Comparison of ENCODE assay signal across 20 mouse cellular contexts in the genomic region with DNA sequence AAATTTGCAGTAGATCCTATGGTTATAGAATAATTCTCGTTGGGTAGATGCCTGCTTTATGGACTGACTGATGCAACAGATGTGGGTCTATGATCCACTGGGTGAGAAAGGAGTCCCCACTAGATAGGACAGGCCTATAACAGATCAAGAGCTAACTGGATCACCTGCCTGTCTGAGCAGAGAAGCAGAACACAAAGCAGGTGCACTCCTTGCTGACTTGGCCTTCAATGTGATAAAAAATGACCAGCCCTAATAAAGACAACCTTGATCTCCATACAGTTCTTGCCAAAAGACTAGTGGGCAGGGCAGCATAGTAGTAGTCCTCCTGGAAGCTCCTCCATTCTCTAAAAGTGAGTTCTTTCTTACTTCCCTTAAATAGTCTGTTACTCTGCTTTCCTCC.
DNase-seq lines count a peak whose midpoint lies in the region; ATAC-seq and TF ChIP-seq lines count a peak whose summit lies in the region.
"Had no signal": no experiment of that assay in that cellular context is flagged by ENCODE, and none has a peak within 500 bp of the region (broad histone marks: within the 10 kb centered on the region; RNA-seq: fewer than 3 reads in every experiment).

No protein-coding gene starts in this region.

- H3K27ac ChIP-seq in limb, embryonic 14.5 days (replicated peaks; ENCODE audit: low read depth, low read length): no peak overlapping the region
- H3K27ac ChIP-seq in limb, embryonic 10.5 days: no peak overlapping the region
- H3K27ac ChIP-seq in midbrain, embryonic 11.5 days (ENCODE audit: low read depth, low read length): no peak overlapping the region
- H3K27ac ChIP-seq in midbrain, embryonic 16.5 days (ENCODE audit: low read length): no peak overlapping the region
- H3K27ac ChIP-seq in olfactory bulb, adult 2 months (ENCODE audit: insufficient read depth, low read depth, low read length): peak overlapping the region; percentile 66
- H3K27ac ChIP-seq: embryonic facial prominence, embryonic 13.5 days; embryonic facial prominence, embryonic 15.5 days had no signal

- no peak overlapping the region for H3K4me2 ChIP-seq in limb, embryonic 14.5 days (replicated peaks; ENCODE audit: low read depth, low read length, severe bottlenecking)
- no peak overlapping the region for H3K4me2 ChIP-seq in midbrain, embryonic 11.5 days
- H3K4me2 ChIP-seq in midbrain, embryonic 16.5 days (ENCODE audit: low read length): no peak overlapping the region
- H3K4me2 ChIP-seq: embryonic facial prominence, embryonic 13.5 days; embryonic facial prominence, embryonic 15.5 days had no signal

- ATAC-seq in limb, embryonic 14.5 days (ENCODE audit: low FRiP score, low read depth): no peak
- ATAC-seq in midbrain, embryonic 11.5 days (ENCODE audit: low FRiP score): no peak
- ATAC-seq in midbrain, embryonic 16.5 days: no peak

- no peaks in the 10 kb centered on the region for H3K36me3 ChIP-seq in limb, embryonic 14.5 days (ENCODE audit: control insufficient read depth, insufficient read depth, low read length)
- no peaks in the 10 kb centered on the region for H3K36me3 ChIP-seq in limb, embryonic 10.5 days
- H3K36me3 ChIP-seq in midbrain, embryonic 11.5 days (ENCODE audit: control insufficient read depth, insufficient read depth, low read length): no peaks in the 10 kb centered on the region
- no peaks in the 10 kb centered on the region for H3K36me3 ChIP-seq in midbrain, embryonic 16.5 days (ENCODE audit: control insufficient read depth, insufficient read depth, low read length)
- H3K36me3 ChIP-seq: embryonic facial prominence, embryonic 13.5 days; embryonic facial prominence, embryonic 15.5 days had no signal

- 61% methylated on average over 1 of the region's 1 CpGs for WGBS in limb, embryonic 14.5 days
- 68% methylated on average over 1 of the region's 1 CpGs for WGBS in limb, embryonic 10.5 days
- 83% methylated on average over 1 of the region's 1 CpGs for WGBS in midbrain, embryonic 11.5 days
- WGBS in midbrain, embryonic 16.5 days: 78% methylated on average over 1 of the region's 1 CpGs
- 57% methylated on average over 1 of the region's 1 CpGs for WGBS in olfactory bulb, adult 2 months

- H3K9me3 ChIP-seq in limb, embryonic 14.5 days (ENCODE audit: control insufficient read depth, low read length): no peaks in the 10 kb centered on the region
- no peaks in the 10 kb centered on the region for H3K9me3 ChIP-seq in limb, embryonic 10.5 days (replicated peaks)
- H3K9me3 ChIP-seq in midbrain, embryonic 11.5 days (ENCODE audit: control insufficient read depth, low read length): no peaks in the 10 kb centered on the region
- H3K9me3 ChIP-seq in midbrain, embryonic 16.5 days (replicated peaks; ENCODE audit: control insufficient read depth, low read length, poor library complexity, severe bottlenecking): no peaks in the 10 kb centered on the region
- H3K9me3 ChIP-seq: embryonic facial prominence, embryonic 13.5 days; embryonic facial prominence, embryonic 15.5 days had no signal

- TF ChIP-seq CTCF in olfactory bulb, adult 2 months (IDR thresholded peaks at IDR 0.05; ENCODE audit: insufficient read depth, low read depth, low read length): no peak

- TF ChIP-seq POLR2A in limb, embryonic 14.5 days (IDR thresholded peaks at IDR 0.05; ENCODE audit: borderline replicate concordance, extremely low read depth, insufficient read depth, insufficient read length): no peak
- TF ChIP-seq POLR2A in olfactory bulb, adult 2 months (IDR thresholded peaks at IDR 0.05; ENCODE audit: insufficient read depth, low read depth, low read length): no peak

- no peaks in the 10 kb centered on the region; the same call in 1 of the 2 replicates for H3K4me1 ChIP-seq in limb, embryonic 14.5 days (ENCODE audit: control insufficient read depth, insufficient read depth, low read length)
- no peaks in the 10 kb centered on the region for H3K4me1 ChIP-seq in limb, embryonic 10.5 days
- peaks cover 6% of the 10 kb centered on the region; the same call in 1 of the 2 replicates for H3K4me1 ChIP-seq in midbrain, embryonic 11.5 days (ENCODE audit: control insufficient read depth, insufficient read depth, low read length)
- no peaks in the 10 kb centered on the region for H3K4me1 ChIP-seq in midbrain, embryonic 16.5 days (ENCODE audit: control insufficient read depth, insufficient read depth, low read length)
- H3K4me1 ChIP-seq in olfactory bulb, adult 2 months (ENCODE audit: control insufficient read depth, insufficient read depth, low read length): no peaks in the 10 kb centered on the region
- H3K4me1 ChIP-seq: embryonic facial prominence, embryonic 13.5 days; embryonic facial prominence, embryonic 15.5 days had no signal

- no peaks in the 10 kb centered on the region for H3K27me3 ChIP-seq in limb, embryonic 14.5 days (ENCODE audit: control insufficient read depth, insufficient read depth, low read length)
- no peaks in the 10 kb centered on the region for H3K27me3 ChIP-seq in limb, embryonic 10.5 days (ENCODE audit: low read depth, poor library complexity, severe bottlenecking)
- H3K27me3 ChIP-seq in midbrain, embryonic 11.5 days (ENCODE audit: control insufficient read depth, insufficient read depth, low read length): no peaks in the 10 kb centered on the region
- no peaks in the 10 kb centered on the region for H3K27me3 ChIP-seq in midbrain, embryonic 16.5 days (ENCODE audit: control insufficient read depth, insufficient read depth, low read depth, low read length)
- H3K27me3 ChIP-seq: embryonic facial prominence, embryonic 13.5 days; embryonic facial prominence, embryonic 15.5 days had no signal

- no peak overlapping the region for H3K4me3 ChIP-seq in limb, embryonic 14.5 days (replicated peaks; ENCODE audit: low read length)
- H3K4me3 ChIP-seq in limb, embryonic 10.5 days: no peak overlapping the region
- no peak overlapping the region for H3K4me3 ChIP-seq in midbrain, embryonic 11.5 days (ENCODE audit: low read depth, low read length)
- no peak overlapping the region for H3K4me3 ChIP-seq in midbrain, embryonic 16.5 days (ENCODE audit: low read depth, low read length)
- H3K4me3 ChIP-seq in olfactory bulb, adult 2 months (ENCODE audit: insufficient read depth, low read depth, low read length): no peak overlapping the region
- H3K4me3 ChIP-seq: embryonic facial prominence, embryonic 13.5 days; embryonic facial prominence, embryonic 15.5 days; erythroblast, embryonic 14.5 days had no signal

- peak; percentile 66 for DNase-seq in heart, adult 11 months
- no peak for DNase-seq in heart, adult 9 months (ENCODE audit: low spot score in 2 of 2)
- DNase-seq in limb, embryonic 14.5 days (ENCODE audit: low spot score): peak; percentile 3
- no peak for DNase-seq in limb, embryonic 10.5 days (ENCODE audit: low spot score)
- peak; percentile 68 for DNase-seq in midbrain, embryonic 11.5 days (ENCODE audit: low spot score, missing footprints)
- no peak for DNase-seq in layer of hippocampus, adult 11-12 months (ENCODE audit: low spot score)
- DNase-seq: adrenal gland, adult 2 months; adrenal gland, postnatal 10 days; adrenal gland, postnatal 25 days; cerebellum, adult 11 months; cerebellum, adult 18-20 months; cerebellum, adult 8-10 months; cerebellum, adult 9-11 months; cerebellum, postnatal 14 days; cerebellum, postnatal 36 days had no signal

- no peak overlapping the region for H3K9ac ChIP-seq in limb, embryonic 14.5 days (ENCODE audit: low read depth, low read length, severe bottlenecking)
- no peak overlapping the region for H3K9ac ChIP-seq in midbrain, embryonic 11.5 days (ENCODE audit: low read length)
- no peak overlapping the region for H3K9ac ChIP-seq in midbrain, embryonic 16.5 days (ENCODE audit: low read depth, low read length)
- H3K9ac ChIP-seq: embryonic facial prominence, embryonic 13.5 days; embryonic facial prominence, embryonic 15.5 days had no signal

Comparison
In these comparisons a context has a peak if more than half of its experiments do, and no peak if none do; other contexts are left out.
1. DNase-seq: peak in heart, adult 11 months (single experiment), limb, embryonic 14.5 days (single experiment) and midbrain, embryonic 11.5 days (single experiment); none in heart, adult 9 months (0 of 2), limb, embryonic 10.5 days (single experiment) and layer of hippocampus, adult 11-12 months (single experiment).